Mouse (Mus musculus): ENCODE data around the gene Cep135. TPM values are rescaled to one million over a fixed set of nuclear protein-coding genes. Genes with fewer than 3 reads are reported as not detected.

The Cep135 gene
- total RNA-seq, 2 experiments from 2014 or later: 6.9 to 8.0 TPM

- intact Hi-C loops (cut with DNase I): no loop called here
- no peak for DNase-seq (ENCODE audit: extremely low spot score in 1 of 2, low spot score in 2 of 2)
Measured at GRCm38 (mm10) chr5:76634012-76634411, 45.5 kb downstream of the Cep135 start.

- DNase-seq (ENCODE audit: extremely low spot score in 1 of 2, low spot score in 2 of 2): no peak
- intact Hi-C loops (cut with DNase I): no loop called here
Measured at GRCm38 (mm10) chr5:76635592-76635991, 47.1 kb downstream of the Cep135 start.

GRCm38 (mm10) chr5:76642076-76642475 lies 53.6 kb downstream of the Cep135 start:
- intact Hi-C loops (cut with DNase I): no loop called here
- no peak for DNase-seq (ENCODE audit: extremely low spot score in 1 of 2, low spot score in 2 of 2)

GRCm38 (mm10) chr5:76644234-76644633 lies 55.7 kb downstream of the Cep135 start:
- intact Hi-C loops (cut with DNase I): no loop called here
- DNase-seq (ENCODE audit: extremely low spot score in 1 of 2, low spot score in 2 of 2): no peak

GRCm38 (mm10) chr5:76645091-76645868 lies 56.8 kb downstream of the Cep135 start:
- intact Hi-C loops (cut with DNase I): no loop called here
- no peak for DNase-seq (ENCODE audit: extremely low spot score in 1 of 2, low spot score in 2 of 2)

- no peak for DNase-seq (ENCODE audit: extremely low spot score in 1 of 2, low spot score in 2 of 2)
- intact Hi-C loops (cut with DNase I): loop anchor here (10.0 kb wide), 1 partner anchor 115 kb away; no protein-coding TSS in a partner anchor
Measured at GRCm38 (mm10) chr5:76649897-76650296, 61.4 kb downstream of the Cep135 start.

- intact Hi-C loops (cut with DNase I): loop anchor here (10.0 kb wide), 1 partner anchor 114 kb away; no protein-coding TSS in a partner anchor
- no peak for DNase-seq (ENCODE audit: extremely low spot score in 1 of 2, low spot score in 2 of 2)
Measured at GRCm38 (mm10) chr5:76651151-76651725, 62.7 kb downstream of the Cep135 start.

GRCm38 (mm10) chr5:76656212-76656611 lies 67.7 kb downstream of the Cep135 start, which contains the start of gene C530008M17Rik:
C530008M17Rik (plus strand) TSS chr5:76656512.
- intact Hi-C loops (cut with DNase I): loop anchor here (5.0 to 10.0 kb wide), 3 partner anchors 51 to 191 kb away; no protein-coding TSS in a partner anchor
- no peak for DNase-seq (ENCODE audit: extremely low spot score in 1 of 2, low spot score in 2 of 2)

GRCm38 (mm10) chr5:76657245-76658083 lies 69.0 kb downstream of the Cep135 start:
- intact Hi-C loops (cut with DNase I): loop anchor here (5.0 to 10.0 kb wide), 3 partner anchors 50 to 190 kb away; no protein-coding TSS in a partner anchor
- peak; percentile 45 to 82 for DNase-seq (ENCODE audit: extremely low spot score in 1 of 2, low spot score in 2 of 2)

GRCm38 (mm10) chr5:76658084-76658934 lies 69.8 kb downstream of the Cep135 start:
- peak; percentile 22 to 45 for DNase-seq (ENCODE audit: extremely low spot score in 1 of 2, low spot score in 2 of 2)
- intact Hi-C loops (cut with DNase I): loop anchor here (5.0 to 10.0 kb wide), 3 partner anchors 49 to 189 kb away; no protein-coding TSS in a partner anchor

GRCm38 (mm10) chr5:76659958-76660635 lies 71.6 kb downstream of the Cep135 start:
- DNase-seq (ENCODE audit: extremely low spot score in 1 of 2, low spot score in 2 of 2): no peak
- intact Hi-C loops (cut with DNase I): loop anchor here (5.0 to 10.0 kb wide), 3 partner anchors 47 to 187 kb away; no protein-coding TSS in a partner anchor

- intact Hi-C loops (cut with DNase I): no loop called here
- no peak for DNase-seq (ENCODE audit: extremely low spot score in 1 of 2, low spot score in 2 of 2)
Measured at GRCm38 (mm10) chr5:76661310-76661709, 72.8 kb downstream of the Cep135 start.

GRCm38 (mm10) chr5:76664936-76665335 lies 76.4 kb downstream of the Cep135 start:
- no peak for DNase-seq (ENCODE audit: extremely low spot score in 1 of 2, low spot score in 2 of 2)
- intact Hi-C loops (cut with DNase I): no loop called here

- no peak for DNase-seq (ENCODE audit: extremely low spot score in 1 of 2, low spot score in 2 of 2)
- intact Hi-C loops (cut with DNase I): no loop called here
Measured at GRCm38 (mm10) chr5:76665421-76665820, 76.9 kb downstream of the Cep135 start.

GRCm38 (mm10) chr5:76666026-76666756 lies 77.7 kb downstream of the Cep135 start:
- intact Hi-C loops (cut with DNase I): no loop called here
- no peak for DNase-seq (ENCODE audit: extremely low spot score in 1 of 2, low spot score in 2 of 2)

- no peak for DNase-seq (ENCODE audit: extremely low spot score in 1 of 2, low spot score in 2 of 2)
- intact Hi-C loops (cut with DNase I): no loop called here
Measured at GRCm38 (mm10) chr5:76668118-76668517, 79.6 kb downstream of the Cep135 start.

GRCm38 (mm10) chr5:76668547-76668946 lies 80.0 kb downstream of the Cep135 start:
- DNase-seq (ENCODE audit: extremely low spot score in 1 of 2, low spot score in 2 of 2): no peak
- intact Hi-C loops (cut with DNase I): no loop called here

Measured in left cerebral cortex, postnatal 10 days (tissue).